Mouse (Mus musculus) central nervous system, embryonic 11.5 days (tissue): Measurements from ENCODE around the gene Lipk. TPM values are rescaled to one million over a fixed set of nuclear protein-coding genes. Genes with fewer than 3 reads are reported as not detected.

Source experiments
- polyA plus RNA-seq: library from polyadenylated mRNA; depleted of rRNA; stranded (reverse); fragments of >200 nt; gene quantifications from 2 replicates; pipeline ENCODE4 v1.2.3, GENCODE M21; 2012; rRNA removed

Gene Lipk
- not detected in 2 replicates for polyA plus RNA-seq

GRCm38 (mm10) chr19:34008002-34008401, at the start of gene Lipk:
Gene Lipk, plus strand, starts transcription at chr19:34008290.

DNA sequence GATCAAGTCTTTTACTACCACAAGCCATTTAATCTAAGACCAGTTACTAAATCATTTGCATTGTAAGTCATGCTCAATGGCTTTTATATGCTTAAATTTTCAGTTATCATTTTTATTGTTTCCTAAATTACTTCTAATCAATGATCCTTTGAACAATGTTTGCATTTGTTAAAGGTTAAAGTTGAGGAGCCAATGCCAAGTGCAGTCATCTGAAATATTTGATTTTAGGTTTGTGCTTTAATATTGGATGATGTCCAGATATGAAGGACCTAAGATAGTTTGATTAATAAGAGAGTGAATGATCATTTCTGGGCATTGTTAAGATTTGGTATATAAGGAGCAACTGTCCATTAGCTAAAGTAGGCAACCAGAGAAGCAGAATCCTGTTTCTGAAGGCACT, 47.2 kb upstream of the Lipk start, which contains the start of gene Lipf:
Gene Lipf, plus strand, starts transcription at position 301 of the 400 bp plus-strand sequence.

GRCm38 (mm10) chr19:34066779-34067472, 58.8 kb downstream of the Lipk start, which contains the start of gene Lipn:
Gene Lipn, plus strand, starts transcription at chr19:34067358.

Other genes with a start within 250 kb of the Lipk start
- 3.9 and 6.6 TPM in 2 replicates for gene Lipo3, start 246.3 kb upstream of the Lipk start, polyA plus RNA-seq
- gene Lipo1, start 220.8 kb upstream of the Lipk start, polyA plus RNA-seq, result not detected in 2 replicates
- gene Lipf, start 47.1 kb upstream of the Lipk start, polyA plus RNA-seq, result not detected in 2 replicates
- not detected in 2 replicates for gene Lipn, start 59.1 kb downstream of the Lipk start, polyA plus RNA-seq
- gene Lipm, start 92.6 kb downstream of the Lipk start, polyA plus RNA-seq, result not detected in 2 replicates
- 0.16 TPM in 1 of 2 replicates, not detected in the other for gene Ankrd22, start 157.8 kb downstream of the Lipk start, polyA plus RNA-seq
- gene Stambpl1, start 183.9 kb downstream of the Lipk start, polyA plus RNA-seq, result 1.5 and 3.2 TPM in 2 replicates
- gene Acta2, start 247.3 kb downstream of the Lipk start, polyA plus RNA-seq, result 39.3 and 140 TPM in 2 replicates